Mouse (Mus musculus): Measurements from ENCODE around the gene Spata31d1a.
"Not testable (repeated sequence)": the region's sequence is repeated elsewhere in the genome, so short reads cannot be mapped to it uniquely, and the experiment has no call there.

The Spata31d1a gene

GRCm38 (mm10) chr13:59710230-59710629, at the start of gene Spata31d1a:
Gene Spata31d1a (minus strand): TSS chr13:59710330.
- CTCF ChIA-PET: no interaction called here

GRCm38 (mm10) chr13:59756906-59757305, 46.8 kb upstream of the Spata31d1a start:
- CTCF ChIA-PET: no interaction called here

- CTCF ChIA-PET: no interaction called here
These were observed 40.2 kb upstream of the Spata31d1a start for GRCm38 (mm10) chr13:59750310-59750709.

GRCm38 (mm10) chr13:59746711-59747110, 36.6 kb upstream of the Spata31d1a start, which contains the start of gene 1700014D04Rik:
Gene 1700014D04Rik (minus strand): TSS chr13:59746752.
- CTCF ChIA-PET: no interaction called here

GRCm38 (mm10) chr13:59746164-59746563, 36.0 kb upstream of the Spata31d1a start:
- CTCF ChIA-PET: no interaction called here

- CTCF ChIA-PET: no interaction called here
These were observed 35.3 kb upstream of the Spata31d1a start for GRCm38 (mm10) chr13:59745462-59745861.

- CTCF ChIA-PET: no interaction called here
These were observed 31.6 kb upstream of the Spata31d1a start for GRCm38 (mm10) chr13:59741697-59742096.

GRCm38 (mm10) chr13:59741096-59741495, 31.0 kb upstream of the Spata31d1a start:
- CTCF ChIA-PET: no interaction called here

- CTCF ChIA-PET: no interaction called here
These were observed 29.3 kb upstream of the Spata31d1a start for GRCm38 (mm10) chr13:59739397-59739796.

GRCm38 (mm10) chr13:59738455-59738854, 28.3 kb upstream of the Spata31d1a start:
- CTCF ChIA-PET: no interaction called here

- CTCF ChIA-PET: no interaction called here
These were observed 25.1 kb upstream of the Spata31d1a start for GRCm38 (mm10) chr13:59735190-59735589.

GRCm38 (mm10) chr13:59734347-59734746, 24.2 kb upstream of the Spata31d1a start:
- CTCF ChIA-PET: not testable (repeated sequence)

GRCm38 (mm10) chr13:59733936-59734335, 23.8 kb upstream of the Spata31d1a start:
- CTCF ChIA-PET: no interaction called here

GRCm38 (mm10) chr13:59731652-59732051, 21.5 kb upstream of the Spata31d1a start, which contains the start of gene Spata31d1d:
Gene Spata31d1d (minus strand): TSS chr13:59731752.
- CTCF ChIA-PET: no interaction called here

- CTCF ChIA-PET: interaction anchor here (0.6 kb wide), 1 partner anchor 83 kb away, joined by 3 read pairs; no protein-coding TSS in a partner anchor
These were observed 18.4 kb upstream of the Spata31d1a start for GRCm38 (mm10) chr13:59728378-59729093.

GRCm38 (mm10) chr13:59726139-59726867, 16.2 kb upstream of the Spata31d1a start:
- CTCF ChIA-PET: no interaction called here

- CTCF ChIA-PET: not testable (repeated sequence)
These were observed 12.0 kb upstream of the Spata31d1a start for GRCm38 (mm10) chr13:59722089-59722488.

- CTCF ChIA-PET: interaction anchor here (0.6 kb wide), 1 partner anchor 35 kb away, joined by 5 read pairs; no protein-coding TSS in a partner anchor
These were observed 9.3 kb upstream of the Spata31d1a start for GRCm38 (mm10) chr13:59719475-59719874.

- CTCF ChIA-PET: not testable (repeated sequence)
These were observed 8.8 kb upstream of the Spata31d1a start for GRCm38 (mm10) chr13:59718857-59719440.

- CTCF ChIA-PET: interaction anchor here (0.7 kb wide), 1 partner anchor 9 kb away, joined by 3 read pairs; no protein-coding TSS in a partner anchor
These were observed 3.6 kb upstream of the Spata31d1a start for GRCm38 (mm10) chr13:59713710-59714109.

- CTCF ChIA-PET: not testable (repeated sequence)
These were observed 1.9 kb upstream of the Spata31d1a start, which contains the start of gene Spata31d1b for GRCm38 (mm10) chr13:59711984-59712383. Gene Spata31d1b (plus strand): TSS chr13:59712284.

GRCm38 (mm10) chr13:59704562-59704961, 5.6 kb downstream of the Spata31d1a start:
- CTCF ChIA-PET: no interaction called here
